Mouse (Mus musculus): Measurements from ENCODE around the gene Pink1.

Gene Pink1

GRCm38 (mm10) chr4:138313795-138314194, 12.3 kb downstream of the Pink1 start:
- CTCF ChIA-PET, result no interaction called here

- CTCF ChIA-PET, result no interaction called here
Observed at GRCm38 (mm10) chr4:138313021-138313420, 13.1 kb downstream of the Pink1 start.

- CTCF ChIA-PET, result no interaction called here
Observed at GRCm38 (mm10) chr4:138312105-138312504, 14.0 kb downstream of the Pink1 start.

- CTCF ChIA-PET, result no interaction called here
Observed at GRCm38 (mm10) chr4:138311595-138311994, 14.5 kb downstream of the Pink1 start.

- CTCF ChIA-PET, result interaction anchor here (0.6 kb wide), 1 partner anchor 9 kb away, joined by 12 read pairs; no protein-coding TSS in a partner anchor
Observed at GRCm38 (mm10) chr4:138310311-138310910, 15.7 kb downstream of the Pink1 start.

- CTCF ChIA-PET, result interaction anchor here (3.1 kb wide), 1 partner anchor 11 kb away, joined by 8 read pairs; no protein-coding TSS in a partner anchor
Observed at GRCm38 (mm10) chr4:138307739-138308138, 18.4 kb downstream of the Pink1 start.

GRCm38 (mm10) chr4:138307025-138307424, 19.1 kb downstream of the Pink1 start:
- CTCF ChIA-PET, result interaction anchor here (0.6 to 3.1 kb wide), 2 partner anchors 12 to 1558 kb away, joined by 3 to 8 read pairs; no protein-coding TSS in a partner anchor

GRCm38 (mm10) chr4:138304340-138305104, 21.6 kb downstream of the Pink1 start, which contains the start of gene Ddost:
Gene Ddost (plus strand): TSS chr4:138304730.
- CTCF ChIA-PET, result interaction anchor here (1.4 kb wide), 1 partner anchor 12 kb away, joined by 3 read pairs; no protein-coding TSS in a partner anchor

GRCm38 (mm10) chr4:138303742-138304141, 22.4 kb downstream of the Pink1 start:
- CTCF ChIA-PET, result no interaction called here

GRCm38 (mm10) chr4:138303011-138303410, 23.1 kb downstream of the Pink1 start:
- CTCF ChIA-PET, result no interaction called here

- CTCF ChIA-PET, result no interaction called here
Observed at GRCm38 (mm10) chr4:138301271-138301780, 24.8 kb downstream of the Pink1 start.

- CTCF ChIA-PET, result interaction anchor here (0.7 kb wide), 1 partner anchor 612 kb away, joined by 6 read pairs; no protein-coding TSS in a partner anchor
Observed at GRCm38 (mm10) chr4:138293949-138294550, 32.1 kb downstream of the Pink1 start.

- CTCF ChIA-PET, result no interaction called here
Observed at GRCm38 (mm10) chr4:138293261-138293948, 32.7 kb downstream of the Pink1 start.

- CTCF ChIA-PET, result no interaction called here
Observed at GRCm38 (mm10) chr4:138292028-138292427, 34.1 kb downstream of the Pink1 start.

- CTCF ChIA-PET, result no interaction called here
Observed at GRCm38 (mm10) chr4:138288691-138289090, 37.4 kb downstream of the Pink1 start.

GRCm38 (mm10) chr4:138286411-138286810, 39.7 kb downstream of the Pink1 start:
- CTCF ChIA-PET, result no interaction called here

- CTCF ChIA-PET, result interaction anchor here (0.6 kb wide), 1 partner anchor 770 kb away, joined by 3 read pairs; no protein-coding TSS in a partner anchor
Observed at GRCm38 (mm10) chr4:138282834-138283233, 43.3 kb downstream of the Pink1 start.

GRCm38 (mm10) chr4:138278346-138278745, 47.8 kb downstream of the Pink1 start:
- CTCF ChIA-PET, result no interaction called here

GRCm38 (mm10) chr4:138272011-138272997, 53.8 kb downstream of the Pink1 start:
- CTCF ChIA-PET, result no interaction called here

GRCm38 (mm10) chr4:138267869-138268268, 58.2 kb downstream of the Pink1 start:
- CTCF ChIA-PET, result no interaction called here

All from spleen, embryonic (tissue).